Mouse (Mus musculus) liver, embryonic 13.5 days (tissue): ENCODE measurements around the gene Prss56. TPM values are rescaled to one million over a fixed set of nuclear protein-coding genes. Genes with fewer than 3 reads are reported as not detected.

ENCODE experiments used
- ATAC-seq: fragments of 200-750 bp; cut with Nextera tagmentation; 2 replicates; pipeline ENCODE4 v1.8.0; 2017; ENCODE audit warnings: low read depth, mild to moderate bottlenecking, moderate number of reproducible peaks, moderate library complexity
- DNase-seq: peaks from one replicate; pipeline ENCODE4 v3.0.0; 2022
- H3K27ac ChIP-seq: fragments of 300-500 bp; sonication (generic); 2 replicates; pipeline ENCODE4 v1.5.1; 2015; ENCODE audit warnings: moderate library complexity, mild to moderate bottlenecking, inconsistent platforms
- H3K27me3 ChIP-seq: fragments of 300-500 bp; sonication (generic); 2 replicates; pipeline ENCODE4 v1.6.1; 2015; ENCODE audit warnings: mild to moderate bottlenecking, inconsistent platforms
- H3K36me3 ChIP-seq: fragments of 300-500 bp; sonication (generic); 2 replicates; pipeline ENCODE4 v1.6.1; 2015; ENCODE audit warnings: mild to moderate bottlenecking, inconsistent platforms
- H3K4me1 ChIP-seq: fragments of 300-500 bp; sonication (generic); replicated peaks from 2 replicates; pipeline ENCODE4 v1.6.1; 2015; ENCODE audit warnings: inconsistent platforms
- H3K4me2 ChIP-seq: fragments of 300-500 bp; sonication (generic); 2 replicates; pipeline ENCODE4 v1.6.1; 2015; ENCODE audit warnings: inconsistent platforms, mild to moderate bottlenecking, moderate library complexity
- H3K4me3 ChIP-seq: fragments of 300-500 bp; sonication (generic); replicated peaks from 2 replicates; pipeline ENCODE4 v1.5.1; 2015; ENCODE audit warnings: mild to moderate bottlenecking, inconsistent platforms
- H3K9ac ChIP-seq: fragments of 300-500 bp; sonication (generic); 2 replicates; pipeline ENCODE4 v1.6.1; 2015; ENCODE audit warnings: mild to moderate bottlenecking, inconsistent platforms
- H3K9me3 ChIP-seq: fragments of 300-500 bp; sonication (generic); replicated peaks from 2 replicates; pipeline ENCODE4 v1.6.1; 2016; ENCODE audit warnings: inconsistent platforms
- WGBS: fragments of 180-500 bp; shearing (Covaris S2); methylation state at CpG from one replicate; pipeline ENCODE4 v1.1.7; 2015; ENCODE audit not compliant: insufficient replicate concordance; 5-methylcytosine and 5-hydroxymethylcytosine counted together
- polyA plus RNA-seq: library from polyadenylated mRNA; unstranded; fragments of >200 nt; fragmentation: Nextera tagmentation; extraction: Ambion mirVana; gene quantifications from 2 replicates; pipeline ENCODE4 v1.2.1, GENCODE M21; 2015

Gene Prss56
- polyA plus RNA-seq, 1 experiment from 2014 or later, result not detected

DNA sequence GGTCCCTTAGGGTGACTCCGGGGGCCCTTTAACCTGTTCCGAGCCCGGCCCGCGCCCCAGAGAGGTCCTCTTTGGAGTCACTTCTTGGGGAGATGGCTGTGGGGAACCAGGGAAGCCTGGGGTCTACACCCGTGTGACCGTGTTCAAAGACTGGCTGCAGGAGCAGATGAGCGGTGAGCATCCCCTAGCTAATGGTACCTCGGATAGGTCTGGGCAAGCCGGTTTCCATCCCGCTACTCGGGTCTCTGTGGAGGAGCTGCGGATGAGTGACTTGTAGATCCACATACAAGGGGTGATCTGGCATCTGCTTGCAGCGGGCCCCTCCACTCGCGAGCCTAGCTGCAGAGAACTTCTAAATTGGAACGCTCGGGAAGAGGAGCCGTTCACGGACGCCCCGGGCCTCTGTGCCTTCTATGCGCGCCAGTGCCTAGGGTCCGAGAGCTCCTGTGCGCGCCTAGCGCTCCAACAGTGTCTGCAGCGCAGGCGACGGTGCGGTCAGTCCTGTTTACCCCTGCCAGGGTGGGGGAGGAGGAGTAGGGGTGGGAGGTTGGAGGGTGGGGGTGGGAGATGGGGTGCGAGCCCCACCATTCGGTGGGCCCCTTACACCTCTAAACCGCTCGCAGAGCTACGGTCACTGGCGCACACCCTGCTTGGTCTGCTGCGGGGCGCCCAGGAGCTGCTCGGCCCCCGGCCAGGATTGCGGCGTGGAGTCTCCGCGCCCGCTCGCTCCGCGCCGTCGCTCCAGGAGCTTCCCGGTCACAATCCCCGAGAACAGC lies 3.3 kb downstream of the Prss56 start:
- DNase-seq, result no peak
- H3K9ac ChIP-seq, result no peak overlapping the region
- H3K27ac ChIP-seq, result no peak overlapping the region
- peak overlapping the region; percentile 68 for H3K4me2 ChIP-seq
- no peaks in the 10 kb centered on the region for H3K9me3 ChIP-seq
- peaks cover 5% of the 10 kb centered on the region for H3K4me1 ChIP-seq
- peaks cover 89% of the 10 kb centered on the region for H3K27me3 ChIP-seq
- 3% methylated on average over 54 of the region's 54 CpGs for WGBS
- peak overlapping the region; percentile 45 for H3K4me3 ChIP-seq
- no peak for ATAC-seq
- H3K36me3 ChIP-seq, result no peaks in the 10 kb centered on the region

DNA sequence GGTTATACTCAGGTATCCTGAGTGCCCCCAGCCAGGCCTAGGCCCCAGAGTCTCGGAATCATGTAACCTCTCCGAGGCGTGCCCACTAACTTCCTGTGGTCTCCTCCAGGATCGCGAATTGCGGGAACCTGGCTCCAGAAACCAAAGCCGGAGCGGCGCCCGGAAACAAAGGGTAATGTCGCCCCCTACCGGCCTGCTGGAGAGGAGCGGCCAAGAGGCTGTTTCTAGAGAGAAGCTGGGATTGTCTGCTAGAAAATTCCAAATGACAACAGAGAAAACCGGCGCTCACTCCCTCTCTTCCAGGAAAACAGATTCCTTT lies 3.9 kb downstream of the Prss56 start:
- Histone ChIP-seq H3K36me3 (no peaks in the 10 kb centered on the region), H3K27ac (no peak overlapping the region), H3K9ac (no peak overlapping the region), H3K27me3 (peaks cover 83% of the 10 kb centered on the region), H3K4me2 (peak overlapping the region; percentile 68), H3K4me1 (peaks cover 5% of the 10 kb centered on the region), H3K4me3 (peak overlapping the region; percentile 45), H3K9me3 (no peaks in the 10 kb centered on the region)
- under 1% methylated on average over 15 of the region's 15 CpGs for WGBS
- no peak for ATAC-seq
- peak; percentile 23 for DNase-seq

DNA sequence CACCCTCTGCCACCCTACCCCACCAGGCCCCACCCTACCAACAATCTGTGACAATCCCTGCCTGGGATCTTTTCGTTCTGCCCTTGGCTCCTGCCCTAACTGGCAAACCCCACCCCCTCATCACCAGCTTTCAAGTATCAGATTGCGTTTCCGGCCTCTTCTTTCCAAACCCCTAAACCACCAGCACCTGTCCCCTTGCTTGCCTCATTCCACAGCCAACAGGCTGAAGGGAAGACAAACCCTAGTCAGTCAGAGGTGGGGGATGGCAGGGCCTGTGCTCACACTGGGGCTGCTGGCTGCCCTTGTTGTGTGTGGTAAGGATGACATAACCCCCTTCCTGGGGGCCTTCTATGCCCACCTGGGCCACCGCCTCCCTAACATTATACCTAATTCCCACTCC lies 7.3 kb downstream of the Prss56 start, which contains the start of gene Chrnd:
Gene Chrnd, plus strand, starts transcription at position 179 of the 400 bp plus-strand sequence.
- H3K27ac ChIP-seq, result no peak within 1 kb of the TSS
- no peak within 1 kb of the TSS for H3K9ac ChIP-seq
- peaks cover 5% of the 10 kb centered on the region; the same call in 1 of the 2 replicates for H3K4me1 ChIP-seq
- WGBS, result 38% methylated on average over 4 of the region's 4 CpGs
- H3K4me3 ChIP-seq, result no peak within 1 kb of the TSS
- no peak for ATAC-seq
- peaks cover 54% of the 10 kb centered on the region for H3K27me3 ChIP-seq
- no peaks in the 10 kb centered on the region for H3K9me3 ChIP-seq
- H3K36me3 ChIP-seq, result no peaks in the 10 kb centered on the region
- no peak within 1 kb of the TSS for H3K4me2 ChIP-seq
- DNase-seq, result no peak

DNA sequence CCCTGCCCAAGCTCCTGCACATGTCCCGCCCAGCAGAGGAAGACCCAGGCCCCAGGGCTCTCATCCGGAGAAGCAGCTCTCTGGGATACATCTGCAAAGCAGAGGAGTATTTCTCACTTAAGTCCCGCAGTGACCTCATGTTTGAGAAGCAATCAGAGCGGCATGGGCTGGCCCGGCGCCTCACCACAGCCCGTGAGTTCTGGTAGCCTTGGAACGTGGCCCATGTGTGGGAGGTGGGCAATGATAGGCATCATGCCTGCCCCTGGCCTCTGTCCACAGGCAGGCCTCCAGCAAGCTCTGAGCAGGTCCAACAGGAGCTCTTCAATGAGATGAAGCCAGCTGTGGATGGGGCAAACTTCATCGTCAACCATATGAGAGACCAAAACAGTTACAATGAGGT lies 14.2 kb downstream of the Prss56 start:
- DNase-seq, result no peak
- H3K36me3 ChIP-seq, result no peaks in the 10 kb centered on the region
- no peak for ATAC-seq
- H3K4me1 ChIP-seq, result no peaks in the 10 kb centered on the region
- H3K9me3 ChIP-seq, result no peaks in the 10 kb centered on the region
- no peak overlapping the region for H3K27ac ChIP-seq
- 0 out of 2 replicates have a peak, but pooled peaks cover 5% of the 10 kb centered on the region for H3K27me3 ChIP-seq
- no peak overlapping the region for H3K4me2 ChIP-seq
- WGBS, result 65% methylated on average over 9 of the region's 9 CpGs
- H3K9ac ChIP-seq, result no peak overlapping the region
- H3K4me3 ChIP-seq, result no peak overlapping the region

DNA sequence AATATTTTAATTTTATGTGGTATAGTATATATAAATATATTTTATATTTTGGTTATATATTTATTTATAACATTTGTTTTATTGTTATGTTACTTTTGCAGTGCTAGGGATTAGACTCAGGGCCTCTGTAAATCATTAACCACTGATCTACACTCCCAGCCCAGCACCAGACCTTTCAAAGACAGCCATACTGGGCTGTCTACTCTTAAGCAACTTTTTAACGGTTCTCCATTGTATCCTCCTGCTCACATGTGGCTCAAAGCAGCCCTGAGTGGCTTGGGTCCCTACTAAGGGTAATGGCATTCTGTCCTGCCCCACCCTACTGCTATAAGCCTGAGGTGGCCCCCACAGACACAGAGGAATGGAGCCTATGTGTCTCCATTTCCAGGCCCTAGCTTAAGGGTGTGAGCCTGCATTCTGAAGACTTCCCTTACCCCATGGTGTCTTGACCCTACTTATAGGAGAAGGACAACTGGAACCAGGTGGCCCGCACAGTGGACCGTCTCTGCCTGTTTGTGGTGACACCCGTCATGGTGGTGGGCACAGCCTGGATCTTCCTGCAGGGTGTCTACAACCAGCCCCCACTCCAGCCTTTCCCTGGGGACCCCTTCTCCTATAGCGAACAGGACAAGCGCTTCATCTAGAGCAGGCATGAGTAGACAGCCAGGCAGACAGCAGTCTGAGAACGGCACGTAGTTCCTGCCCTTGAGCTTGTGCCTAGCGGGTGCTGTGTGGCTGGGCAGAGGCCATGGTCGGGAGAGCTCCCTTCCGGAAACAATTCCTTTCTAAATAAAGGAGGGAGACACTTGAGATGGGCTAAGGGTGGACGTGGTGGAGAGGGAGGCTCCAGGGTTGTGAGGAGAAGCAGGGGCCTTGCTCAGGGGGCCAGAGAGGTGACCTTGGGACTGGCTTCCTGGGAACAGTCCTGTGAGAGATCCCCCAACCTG lies 15.3 kb downstream of the Prss56 start:
- Histone ChIP-seq H3K4me3 (no peak overlapping the region), H3K9me3 (no peaks in the 10 kb centered on the region), H3K27me3 (0 out of 2 replicates have a peak, but pooled peaks cover 5% of the 10 kb centered on the region), H3K27ac (no peak overlapping the region), H3K4me2 (no peak overlapping the region), H3K36me3 (no peaks in the 10 kb centered on the region), H3K4me1 (no peaks in the 10 kb centered on the region), H3K9ac (no peak overlapping the region)
- DNase-seq (no peak), ATAC-seq (0 out of 2 replicates have a peak, but pooled peaks have one; percentile 31)
- WGBS, result 63% methylated on average over 12 of the region's 12 CpGs

DNA sequence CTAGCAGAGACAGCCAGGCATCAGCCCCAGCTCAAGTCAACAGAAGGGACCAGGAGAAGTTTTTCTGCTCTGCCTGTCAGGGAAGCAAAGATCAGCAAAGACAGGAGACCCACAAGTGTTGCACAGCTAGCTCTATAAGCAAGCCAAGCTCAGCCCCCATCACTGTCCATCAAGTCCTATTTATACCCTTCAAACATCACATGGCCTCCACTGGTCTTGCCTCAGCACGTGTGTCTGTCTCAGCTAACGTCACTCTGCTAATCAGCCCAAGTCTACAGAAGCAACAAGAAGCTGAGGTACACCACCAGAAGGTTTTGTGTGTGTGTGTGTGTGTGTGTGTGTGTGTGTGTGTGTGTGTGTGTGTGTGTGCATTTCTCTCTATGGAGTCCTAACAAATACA lies 17.7 kb downstream of the Prss56 start:
- H3K4me3 ChIP-seq, result no peak overlapping the region
- H3K27ac ChIP-seq, result no peak overlapping the region
- no peak overlapping the region for H3K9ac ChIP-seq
- no peaks in the 10 kb centered on the region for H3K4me1 ChIP-seq
- WGBS, result 26% methylated on average over 2 of the region's 2 CpGs
- no peaks in the 10 kb centered on the region for H3K9me3 ChIP-seq
- no peak for DNase-seq
- no peaks in the 10 kb centered on the region for H3K36me3 ChIP-seq
- ATAC-seq, result no peak
- H3K27me3 ChIP-seq, result peaks cover 16% of the 10 kb centered on the region
- no peak overlapping the region for H3K4me2 ChIP-seq

DNA sequence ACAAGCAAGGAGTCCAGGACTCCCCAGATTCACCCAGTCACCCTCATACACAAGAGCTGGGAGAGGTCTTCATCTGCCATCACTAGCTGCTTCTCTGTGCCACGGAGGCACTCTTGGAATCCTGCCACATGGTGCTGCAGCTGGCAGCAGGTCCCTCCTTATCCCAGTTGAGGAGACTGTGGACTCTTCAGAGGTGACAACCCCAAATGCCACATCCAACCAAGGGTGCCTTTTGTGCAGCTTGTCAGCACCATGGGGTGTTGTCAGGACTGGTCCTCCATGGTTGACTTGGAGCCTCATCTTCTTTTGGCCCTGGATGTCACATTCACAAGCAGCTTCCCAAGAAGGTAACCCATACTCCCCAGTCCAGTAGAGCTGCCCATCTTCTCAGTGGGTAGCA lies 18.7 kb downstream of the Prss56 start:
- WGBS, result 57% methylated on average over 1 of the region's 1 CpGs
- ATAC-seq, result no peak
- Histone ChIP-seq H3K4me3 (no peak overlapping the region), H3K4me2 (no peak overlapping the region), H3K9ac (no peak overlapping the region), H3K4me1 (no peaks in the 10 kb centered on the region), H3K36me3 (no peaks in the 10 kb centered on the region), H3K27ac (no peak overlapping the region), H3K27me3 (peaks cover 27% of the 10 kb centered on the region), H3K9me3 (no peaks in the 10 kb centered on the region)
- no peak for DNase-seq

DNA sequence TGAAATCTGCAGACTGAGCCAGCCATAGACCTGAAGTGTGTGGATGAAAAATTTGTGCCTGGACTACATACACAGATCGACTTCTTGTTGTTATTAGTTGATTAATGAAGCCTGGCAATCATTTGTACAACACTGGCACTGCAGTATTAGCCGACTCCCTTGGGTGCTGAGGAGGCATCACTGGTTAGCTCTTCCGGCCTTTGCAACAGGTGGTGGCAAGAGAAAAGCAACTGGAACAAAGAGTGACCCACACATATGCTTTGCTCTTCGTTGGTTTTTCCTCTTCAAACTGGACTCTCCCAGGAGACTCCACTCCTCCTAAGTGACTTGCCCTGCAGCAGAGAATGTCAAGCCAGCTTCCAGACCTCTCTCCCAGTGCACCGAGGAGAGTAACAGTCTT lies 20.7 kb downstream of the Prss56 start:
- ATAC-seq (no peak), DNase-seq (no peak)
- H3K4me1 ChIP-seq, result no peaks in the 10 kb centered on the region
- no peaks in the 10 kb centered on the region for H3K9me3 ChIP-seq
- 69% methylated on average over 5 of the region's 5 CpGs for WGBS
- no peak overlapping the region for H3K9ac ChIP-seq
- no peak overlapping the region for H3K4me2 ChIP-seq
- H3K36me3 ChIP-seq, result no peaks in the 10 kb centered on the region
- no peak overlapping the region for H3K4me3 ChIP-seq
- peaks cover 41% of the 10 kb centered on the region for H3K27me3 ChIP-seq
- H3K27ac ChIP-seq, result no peak overlapping the region

DNA sequence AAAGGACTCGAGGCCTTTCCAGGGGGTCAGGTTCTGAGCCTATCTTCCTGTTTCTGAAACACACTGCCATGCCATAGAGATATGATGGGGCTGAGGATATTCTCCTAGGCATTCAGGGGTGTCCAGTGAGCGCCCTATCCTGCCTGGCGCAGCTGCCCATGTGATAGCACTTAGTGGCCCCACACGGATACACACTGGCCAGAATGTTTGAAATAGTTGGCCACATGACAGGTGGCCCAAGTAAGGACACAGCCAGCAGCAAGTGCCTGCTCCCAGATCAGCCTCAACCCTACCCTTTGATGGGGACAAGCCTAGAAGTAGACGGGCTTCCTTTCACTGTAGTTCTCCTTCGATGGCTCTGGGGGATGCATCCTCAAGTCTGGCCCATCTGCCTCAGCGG lies 21.4 kb downstream of the Prss56 start, which contains the start of gene Chrng:
Gene Chrng, plus strand, starts transcription at position 193 of the 400 bp plus-strand sequence.
- ATAC-seq (no peak), DNase-seq (no peak)
- Histone ChIP-seq H3K27ac (no peak within 1 kb of the TSS), H3K4me3 (no peak within 1 kb of the TSS), H3K4me2 (no peak within 1 kb of the TSS), H3K9me3 (no peaks in the 10 kb centered on the region), H3K9ac (no peak within 1 kb of the TSS), H3K4me1 (no peaks in the 10 kb centered on the region), H3K27me3 (peaks cover 41% of the 10 kb centered on the region), H3K36me3 (no peaks in the 10 kb centered on the region)
- WGBS, result 67% methylated on average over 7 of the region's 7 CpGs

DNA sequence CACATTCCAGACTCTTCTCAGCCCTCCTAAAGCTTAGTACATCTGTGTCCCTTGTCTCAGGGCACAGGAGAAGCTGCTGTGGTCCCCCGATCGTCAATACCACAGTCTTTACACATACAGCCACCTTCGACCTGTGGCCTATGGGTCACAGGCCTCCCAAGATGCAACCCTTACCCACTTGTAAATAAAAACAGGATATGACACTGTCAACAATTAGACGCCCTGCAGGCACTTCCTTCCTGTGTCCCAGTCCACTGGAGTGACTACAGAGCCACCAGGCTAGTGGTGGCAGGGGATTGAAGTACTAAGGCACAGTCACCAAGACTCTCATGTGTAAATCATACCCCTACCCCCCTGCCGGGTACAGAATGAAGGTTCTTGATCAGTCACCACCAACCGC lies 21.9 kb downstream of the Prss56 start:
- Histone ChIP-seq H3K36me3 (no peaks in the 10 kb centered on the region), H3K4me2 (no peak overlapping the region), H3K27me3 (peaks cover 41% of the 10 kb centered on the region), H3K4me3 (no peak overlapping the region), H3K27ac (no peak overlapping the region), H3K4me1 (no peaks in the 10 kb centered on the region), H3K9me3 (no peaks in the 10 kb centered on the region), H3K9ac (no peak overlapping the region)
- WGBS, result 32% methylated on average over 6 of the region's 6 CpGs
- no peak for DNase-seq
- no peak for ATAC-seq

DNA sequence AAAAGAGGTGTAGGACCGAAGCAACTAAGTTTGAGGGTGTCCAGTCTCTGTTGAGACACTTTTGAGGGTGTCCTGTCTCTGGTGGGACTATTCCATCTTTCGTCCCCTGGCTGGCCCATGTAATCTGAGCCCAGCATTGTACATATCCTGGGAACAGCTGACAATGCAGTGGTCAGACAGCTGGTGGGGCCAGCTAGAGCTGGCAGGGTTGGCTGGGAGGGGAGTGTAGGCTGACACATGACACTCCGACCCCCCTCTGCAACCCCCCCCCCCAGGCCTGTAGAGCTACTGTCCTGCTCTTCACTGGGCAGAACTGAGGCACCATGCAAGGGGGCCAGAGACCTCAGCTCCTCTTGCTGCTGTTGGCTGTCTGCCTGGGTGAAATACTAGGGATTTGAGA lies 22.4 kb downstream of the Prss56 start:
- ATAC-seq, result no peak
- Histone ChIP-seq H3K27ac (no peak overlapping the region), H3K36me3 (no peaks in the 10 kb centered on the region), H3K27me3 (peaks cover 41% of the 10 kb centered on the region), H3K4me3 (no peak overlapping the region), H3K4me2 (no peak overlapping the region), H3K4me1 (no peaks in the 10 kb centered on the region), H3K9ac (no peak overlapping the region), H3K9me3 (no peaks in the 10 kb centered on the region)
- 38% methylated on average over 3 of the region's 3 CpGs for WGBS
- DNase-seq, result no peak
